Mouse (Mus musculus): Measurements from ENCODE around the gene Trp53bp1.

GRCm38 (mm10) chr2:121170481-121170971 is 100.7 kb downstream of the Trp53bp1 start, which contains the start of gene Tubgcp4:
- TF ChIP-seq POLR2A (IDR thresholded peaks at IDR 0.05; ENCODE audit: extremely low read depth, insufficient read depth, low read length) (no peak), CTCF (IDR thresholded peaks at IDR 0.05; ENCODE audit: low read depth, low read length) (no peak)
